Mouse (Mus musculus): ENCODE measurements around the gene Spsb4. TPM values are rescaled to one million over a fixed set of nuclear protein-coding genes. Genes with fewer than 3 reads are reported as not detected.

Gene Spsb4
- polyA plus RNA-seq, 2 experiments = 19.9 to 28.4 TPM

GRCm38 (mm10) chr9:97011454-97012195 lies 7.0 kb downstream of the Spsb4 start:
- Histone ChIP-seq H3K4me3 (replicated peaks; ENCODE audit: low read length) (no peak overlapping the region), H3K9me3 (ENCODE audit: control insufficient read depth, low read length) (0 out of 2 replicates have a peak, but pooled peaks cover 5% of the 10 kb centered on the region), H3K9ac (ENCODE audit: low read depth, low read length, severe bottlenecking) (no peak overlapping the region), H3K4me1 (ENCODE audit: control insufficient read depth, insufficient read depth, low read length) (peaks cover 15% of the 10 kb centered on the region; the same call in 1 of the 2 replicates), H3K27me3 (ENCODE audit: control insufficient read depth, insufficient read depth, low read length) (no peaks in the 10 kb centered on the region), H3K4me2 (replicated peaks; ENCODE audit: low read depth, low read length, severe bottlenecking) (no peak overlapping the region), H3K27ac (replicated peaks; ENCODE audit: low read depth, low read length) (no peak overlapping the region), H3K36me3 (ENCODE audit: control insufficient read depth, insufficient read depth, low read length) (peaks cover 2% of the 10 kb centered on the region; the same call in 1 of the 2 replicates)
- 69% methylated on average over 15 of the region's 15 CpGs for WGBS
- ATAC-seq (ENCODE audit: low FRiP score, low read depth) = no peak
- TF ChIP-seq POLR2A (IDR thresholded peaks at IDR 0.05; ENCODE audit: borderline replicate concordance, extremely low read depth, insufficient read depth, insufficient read length) = no peak
- DNase-seq (ENCODE audit: low spot score) = no peak

- Histone ChIP-seq H3K36me3 (ENCODE audit: control insufficient read depth, insufficient read depth, low read length) (peaks cover 2% of the 10 kb centered on the region; the same call in 1 of the 2 replicates), H3K27me3 (ENCODE audit: control insufficient read depth, insufficient read depth, low read length) (no peaks in the 10 kb centered on the region), H3K27ac (replicated peaks; ENCODE audit: low read depth, low read length) (no peak overlapping the region), H3K4me2 (replicated peaks; ENCODE audit: low read depth, low read length, severe bottlenecking) (no peak overlapping the region), H3K9ac (ENCODE audit: low read depth, low read length, severe bottlenecking) (no peak overlapping the region), H3K4me1 (ENCODE audit: control insufficient read depth, insufficient read depth, low read length) (peaks cover 7% of the 10 kb centered on the region; the same call in 1 of the 2 replicates), H3K9me3 (ENCODE audit: control insufficient read depth, low read length) (0 out of 2 replicates have a peak, but pooled peaks cover 5% of the 10 kb centered on the region), H3K4me3 (replicated peaks; ENCODE audit: low read length) (no peak overlapping the region)
- DNase-seq (ENCODE audit: low spot score) (no peak), ATAC-seq (ENCODE audit: low FRiP score, low read depth) (no peak)
- TF ChIP-seq POLR2A (IDR thresholded peaks at IDR 0.05; ENCODE audit: borderline replicate concordance, extremely low read depth, insufficient read depth, insufficient read length) = no peak
- 87% methylated on average over 6 of the region's 6 CpGs for WGBS
These were observed 8.2 kb downstream of the Spsb4 start for GRCm38 (mm10) chr9:97010447-97010846.

GRCm38 (mm10) chr9:97004726-97005125 lies 13.9 kb downstream of the Spsb4 start:
- no peaks in the 10 kb centered on the region for H3K27me3 ChIP-seq (ENCODE audit: control insufficient read depth, insufficient read depth, low read length)
- peaks cover 15% of the 10 kb centered on the region for H3K4me1 ChIP-seq (ENCODE audit: control insufficient read depth, insufficient read depth, low read length)
- H3K4me3 ChIP-seq (replicated peaks; ENCODE audit: low read length) = no peak overlapping the region
- H3K4me2 ChIP-seq (replicated peaks; ENCODE audit: low read depth, low read length, severe bottlenecking) = no peak overlapping the region
- TF ChIP-seq POLR2A (IDR thresholded peaks at IDR 0.05; ENCODE audit: borderline replicate concordance, extremely low read depth, insufficient read depth, insufficient read length) = no peak
- 29% methylated on average over 3 of the region's 3 CpGs for WGBS
- no peak overlapping the region for H3K27ac ChIP-seq (replicated peaks; ENCODE audit: low read depth, low read length)
- DNase-seq (ENCODE audit: low spot score) = no peak
- ATAC-seq (ENCODE audit: low FRiP score, low read depth) = no peak
- H3K9ac ChIP-seq (ENCODE audit: low read depth, low read length, severe bottlenecking) = no peak overlapping the region
- H3K9me3 ChIP-seq (ENCODE audit: control insufficient read depth, low read length) = 0 out of 2 replicates have a peak, but pooled peaks cover 5% of the 10 kb centered on the region
- no peaks in the 10 kb centered on the region; the same call in 1 of the 2 replicates for H3K36me3 ChIP-seq (ENCODE audit: control insufficient read depth, insufficient read depth, low read length)

GRCm38 (mm10) chr9:97003173-97003572 lies 15.5 kb downstream of the Spsb4 start:
- Histone ChIP-seq H3K4me1 (ENCODE audit: control insufficient read depth, insufficient read depth, low read length) (peaks cover 15% of the 10 kb centered on the region), H3K4me2 (replicated peaks; ENCODE audit: low read depth, low read length, severe bottlenecking) (no peak overlapping the region), H3K4me3 (replicated peaks; ENCODE audit: low read length) (no peak overlapping the region), H3K36me3 (ENCODE audit: control insufficient read depth, insufficient read depth, low read length) (no peaks in the 10 kb centered on the region), H3K27ac (replicated peaks; ENCODE audit: low read depth, low read length) (no peak overlapping the region), H3K27me3 (ENCODE audit: control insufficient read depth, insufficient read depth, low read length) (no peaks in the 10 kb centered on the region), H3K9ac (ENCODE audit: low read depth, low read length, severe bottlenecking) (no peak overlapping the region), H3K9me3 (ENCODE audit: control insufficient read depth, low read length) (0 out of 2 replicates have a peak, but pooled peaks cover under 1% of the 10 kb centered on the region)
- ATAC-seq (ENCODE audit: low FRiP score, low read depth) = no peak
- 47% methylated on average over 5 of the region's 5 CpGs for WGBS
- TF ChIP-seq POLR2A (IDR thresholded peaks at IDR 0.05; ENCODE audit: borderline replicate concordance, extremely low read depth, insufficient read depth, insufficient read length) = no peak
- no peak for DNase-seq (ENCODE audit: low spot score)

- Histone ChIP-seq H3K36me3 (ENCODE audit: control insufficient read depth, insufficient read depth, low read length) (no peaks in the 10 kb centered on the region), H3K4me1 (ENCODE audit: control insufficient read depth, insufficient read depth, low read length) (peaks cover 15% of the 10 kb centered on the region), H3K4me3 (replicated peaks; ENCODE audit: low read length) (no peak overlapping the region), H3K9me3 (ENCODE audit: control insufficient read depth, low read length) (no peaks in the 10 kb centered on the region), H3K9ac (ENCODE audit: low read depth, low read length, severe bottlenecking) (no peak overlapping the region), H3K4me2 (replicated peaks; ENCODE audit: low read depth, low read length, severe bottlenecking) (no peak overlapping the region), H3K27ac (replicated peaks; ENCODE audit: low read depth, low read length) (no peak overlapping the region), H3K27me3 (ENCODE audit: control insufficient read depth, insufficient read depth, low read length) (no peaks in the 10 kb centered on the region)
- 76% methylated on average over 8 of the region's 8 CpGs for WGBS
- ATAC-seq (ENCODE audit: low FRiP score, low read depth) (no peak), DNase-seq (ENCODE audit: low spot score) (no peak)
- no peak for TF ChIP-seq POLR2A (IDR thresholded peaks at IDR 0.05; ENCODE audit: borderline replicate concordance, extremely low read depth, insufficient read depth, insufficient read length)
These were observed 16.0 kb downstream of the Spsb4 start for GRCm38 (mm10) chr9:97002654-97003053.

Data from limb, embryonic 14.5 days (tissue).